Mouse (Mus musculus): ENCODE results near the gene Mical2.

DNA sequence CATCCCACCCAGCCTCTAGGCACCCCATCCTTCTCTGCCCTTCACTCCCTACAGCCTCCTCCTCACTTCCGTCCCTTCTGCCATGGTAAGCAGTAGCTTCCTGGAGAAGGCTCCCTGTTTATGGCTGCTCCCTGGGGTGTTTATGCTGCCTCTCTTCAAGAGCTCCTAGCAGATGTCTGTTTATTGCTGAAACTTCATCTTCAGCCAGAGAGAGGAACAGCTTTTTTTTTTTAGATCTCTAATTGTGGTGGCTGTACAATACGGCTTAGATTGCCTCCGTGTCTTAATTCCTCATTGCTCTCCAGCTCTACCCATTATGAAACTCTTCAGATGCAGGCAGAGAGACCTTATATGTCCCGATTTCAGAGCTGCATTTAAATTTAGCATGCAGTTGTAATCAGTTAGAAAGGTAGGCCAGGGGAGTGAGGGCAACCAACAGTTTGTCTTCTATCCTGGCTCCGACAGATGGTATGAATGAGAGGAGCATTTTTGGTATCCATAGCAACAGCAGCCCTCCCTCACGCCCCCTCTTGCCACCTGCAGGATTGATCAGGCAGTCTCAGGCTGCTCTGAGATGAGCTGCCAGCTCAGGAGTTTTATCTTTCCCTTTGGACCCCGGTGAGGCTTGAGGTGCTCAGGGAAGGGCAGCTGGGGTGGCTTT lies 7.8 kb downstream of the Mical2 start:
- TF ChIP-seq SIN3A (IDR thresholded peaks at IDR 0.05; ENCODE audit: low read length) (no peak), HCFC1 (IDR thresholded peaks at IDR 0.05; ENCODE audit: low read depth, low read length) (no peak), GATA1 (IDR thresholded peaks at IDR 0.05; ENCODE audit: low read depth, low read length) (no peak), BHLHE40 (IDR thresholded peaks at IDR 0.05; ENCODE audit: borderline replicate concordance, low read depth, low read length) (no peak), RAD21 (IDR thresholded peaks at IDR 0.05; ENCODE audit: low read depth, low read length) (no peak), CTCF (IDR thresholded peaks at IDR 0.05 in 2 of 3, conservative IDR thresholded peaks at IDR 0.05 in 1 of 3; ENCODE audit: control insufficient read depth in 1 of 3, insufficient read depth in 1 of 3, low read depth in 2 of 3, low read length in 3 of 3, poor library complexity in 1 of 3, severe bottlenecking in 1 of 3) (no peak), MEF2A (IDR thresholded peaks at IDR 0.05; ENCODE audit: extremely low read depth, insufficient replicate concordance, low read depth, low read length, poor library complexity, severe bottlenecking) (no peak), MAX (IDR thresholded peaks at IDR 0.05; ENCODE audit: low read length) (no peak), CHD2 (IDR thresholded peaks at IDR 0.05; ENCODE audit: low read length) (no peak), E2F4 (IDR thresholded peaks at IDR 0.05; ENCODE audit: borderline replicate concordance, low read depth, low read length) (no peak), CHD1 (IDR thresholded peaks at IDR 0.05; ENCODE audit: low read depth, low read length) (no peak), TAL1 (IDR thresholded peaks at IDR 0.05; ENCODE audit: low read length) (no peak)
